Mouse (Mus musculus) olfactory bulb, adult 2 months (tissue): ENCODE measurements around the gene Ndufb10.

Source experiments
- CTCF ChIP-seq: fragments of 200-500 bp; IDR thresholded peaks from 2 replicates; pipeline ENCODE4 v1.5.1; 2012; ENCODE audit warnings: low read depth, mild to moderate bottlenecking, low read length, moderate library complexity; ENCODE audit not compliant: insufficient read depth
- POLR2A ChIP-seq: fragments of 200-500 bp; IDR thresholded peaks from 2 replicates; pipeline ENCODE4 v1.6.1; 2012; ENCODE audit warnings: mild to moderate bottlenecking, low read depth, low read length, moderate library complexity; ENCODE audit not compliant: insufficient read depth

GRCm38 (mm10) chr17:24687146-24687595 is 37.1 kb downstream of the Ndufb10 start:
- TF ChIP-seq POLR2A = no peak
- TF ChIP-seq CTCF = no peak
